Mouse (Mus musculus) embryonic fibroblast, embryonic 13.5 days (primary cell): ENCODE measurements around the gene Dock9.

Experiments
- CTCF ChIP-seq: IDR thresholded peaks from 2 replicates; pipeline ENCODE4 v1.5.1; 2011; ENCODE audit warnings: mild to moderate bottlenecking, control low read depth, low read length, moderate library complexity, borderline replicate concordance; ENCODE audit not compliant: insufficient read depth
- POLR2A ChIP-seq: IDR thresholded peaks from 2 replicates; pipeline ENCODE4 v1.6.1; 2011; ENCODE audit warnings: low read depth, mild to moderate bottlenecking, control low read depth, low read length, moderate library complexity

DNA sequence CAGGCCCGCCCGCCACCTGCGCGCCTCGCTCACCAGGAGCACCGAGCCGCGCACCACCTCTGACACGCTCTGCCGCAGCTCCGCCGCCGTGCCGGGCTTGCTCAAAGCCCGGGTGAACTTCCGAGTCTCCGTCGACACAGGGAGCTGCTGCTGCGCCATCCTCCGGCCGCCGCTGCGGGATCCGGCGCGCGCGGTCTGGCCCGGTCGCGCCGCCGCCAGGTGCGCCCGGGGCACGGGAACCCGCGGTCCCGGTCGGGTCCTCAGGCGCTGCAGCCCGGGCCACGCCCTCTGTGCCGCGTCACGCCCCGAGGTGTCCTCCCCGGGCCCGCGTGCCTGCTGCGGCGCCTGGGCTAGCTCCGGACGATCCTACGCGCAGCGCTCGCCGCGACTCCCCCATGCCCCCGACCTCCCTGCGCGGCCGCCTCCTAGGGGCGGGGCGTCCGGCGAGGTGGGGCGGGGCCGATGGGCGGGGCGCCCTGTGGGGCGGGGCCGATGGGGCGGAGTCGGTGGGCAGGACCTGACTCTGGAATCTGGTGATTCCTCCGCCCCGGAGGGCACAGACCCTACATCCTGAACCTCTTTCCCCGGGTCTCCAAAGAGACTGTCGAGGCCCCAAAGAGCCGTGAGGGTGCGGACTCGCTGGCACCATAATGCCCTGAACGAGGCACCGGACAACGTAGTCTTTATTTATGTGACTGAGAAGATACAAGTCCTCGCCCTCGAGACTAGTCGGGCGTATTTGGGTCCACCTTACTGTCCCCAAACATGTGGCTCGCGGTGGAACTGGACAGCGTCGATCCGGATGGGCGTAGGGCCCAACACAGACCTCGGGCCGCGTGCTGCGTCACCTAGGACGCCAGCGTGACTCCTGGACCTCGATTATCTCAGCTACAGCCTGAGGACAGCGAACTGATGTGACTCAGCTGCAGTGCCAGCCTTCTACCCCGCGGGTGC, at the start of gene Dock9:
- peak; percentile 79 for TF ChIP-seq POLR2A
- TF ChIP-seq CTCF = no peak
